23 mouse cellular contexts compared by ENCODE assay signal in genomic region chr9:97816143-97816805, GRCm38 (mm10).
DNase-seq lines count a peak whose midpoint lies in the region; ATAC-seq and TF ChIP-seq lines count a peak whose summit lies in the region.
"Had no signal": no experiment of that assay in that cellular context is flagged by ENCODE, and none has a peak within 500 bp of the region (broad histone marks: within the 10 kb centered on the region; RNA-seq: fewer than 3 reads in every experiment).

No protein-coding gene starts in this region.

- 53% methylated on average over 3 of the region's 3 CpGs for WGBS in kidney, postnatal 0 days

- no peaks in the 10 kb centered on the region for H3K4me1 ChIP-seq in kidney, postnatal 0 days (replicated peaks; ENCODE audit: insufficient read depth, low read length)
- peaks cover 0 to 5% of the 10 kb centered on the region in 2 experiments; a peak in 1 of 4 replicates for H3K4me1 ChIP-seq in ES-E14 (ENCODE audit: control insufficient read depth in 2 of 2, insufficient read depth in 2 of 2, low read length in 2 of 2, poor library complexity in 1 of 2)
- H3K4me1 ChIP-seq: embryonic facial prominence, embryonic 13.5 days; embryonic facial prominence, embryonic 15.5 days; forebrain, embryonic 10.5 days; forebrain, embryonic 12.5 days had no signal

- no peak overlapping the region for H3K4me2 ChIP-seq in kidney, postnatal 0 days (ENCODE audit: low read length)
- H3K4me2 ChIP-seq: embryonic facial prominence, embryonic 13.5 days; embryonic facial prominence, embryonic 15.5 days; forebrain, embryonic 12.5 days had no signal

- no peak for ATAC-seq in kidney, postnatal 0 days (replicated peaks; ENCODE audit: low FRiP score, low read depth)
- ATAC-seq: forebrain, embryonic 14.5 days; forebrain, embryonic 16.5 days had no signal

- DNase-seq in kidney, postnatal 0 days (ENCODE audit: low spot score), result peak; percentile 45
- DNase-seq in kidney, postnatal 4 days, result no peak
- peak; percentile 77 for DNase-seq in ES-CJ7 (ENCODE audit: low read depth, low spot score)
- peak; percentile 38 for DNase-seq in ES-E14 (ENCODE audit: low read depth, low spot score)
- DNase-seq in ZHBTc4 (ENCODE audit: low read depth, low spot score), result peak; percentile 76
- no peak for DNase-seq in ovary, postnatal 14 days (ENCODE audit: low spot score)
- DNase-seq in gastrocnemius, postnatal 10 days, result no peak
- DNase-seq: adrenal gland, adult 2 months; adrenal gland, postnatal 10 days; adrenal gland, postnatal 25 days; cerebellum, adult 11 months; cerebellum, adult 18-20 months; cerebellum, adult 8-10 months; cerebellum, adult 9-11 months; cerebellum, postnatal 14 days; cerebellum, postnatal 36 days had no signal

- no peaks in the 10 kb centered on the region for H3K36me3 ChIP-seq in kidney, postnatal 0 days (ENCODE audit: insufficient read depth, low read length)
- H3K36me3 ChIP-seq in ES-E14 (ENCODE audit: control insufficient read depth, insufficient read depth, low read length, poor library complexity, severe bottlenecking), result no peaks in the 10 kb centered on the region
- H3K36me3 ChIP-seq: embryonic facial prominence, embryonic 13.5 days; embryonic facial prominence, embryonic 15.5 days; forebrain, embryonic 10.5 days; forebrain, embryonic 12.5 days had no signal

- in situ Hi-C loops in ES-E14 (cut with MboI; ENCODE audit: low sequenced_read_pairs in 2 of 2, unreplicated experiment in 2 of 2), result no loop called here

- H3K4me3 ChIP-seq in kidney, postnatal 0 days (replicated peaks; ENCODE audit: low read depth, low read length), result no peak overlapping the region
- H3K4me3 ChIP-seq in ES-E14 (ENCODE audit: insufficient read depth in 1 of 2, low read depth in 1 of 2, low read length in 2 of 2, poor library complexity in 1 of 2, severe bottlenecking in 1 of 2), result no peak overlapping the region
- H3K4me3 ChIP-seq: embryonic facial prominence, embryonic 13.5 days; embryonic facial prominence, embryonic 15.5 days; erythroblast, embryonic 14.5 days; forebrain, embryonic 10.5 days; forebrain, embryonic 12.5 days had no signal

- H3K27ac ChIP-seq in kidney, postnatal 0 days, result no peak overlapping the region
- no peak overlapping the region for H3K27ac ChIP-seq in ES-E14 (ENCODE audit: insufficient read depth, low read depth, low read length, poor library complexity, severe bottlenecking)
- H3K27ac ChIP-seq: embryonic facial prominence, embryonic 13.5 days; embryonic facial prominence, embryonic 15.5 days; forebrain, embryonic 10.5 days; forebrain, embryonic 12.5 days had no signal

- no peaks in the 10 kb centered on the region for H3K27me3 ChIP-seq in kidney, postnatal 0 days (ENCODE audit: insufficient read depth, low read length)
- H3K27me3 ChIP-seq: embryonic facial prominence, embryonic 13.5 days; embryonic facial prominence, embryonic 15.5 days; forebrain, embryonic 12.5 days had no signal

- no peak overlapping the region for H3K9ac ChIP-seq in kidney, postnatal 0 days (ENCODE audit: low read depth, low read length)
- H3K9ac ChIP-seq in ES-E14 (ENCODE audit: insufficient read depth, low read depth, low read length, poor library complexity, severe bottlenecking), result no peak overlapping the region
- H3K9ac ChIP-seq: embryonic facial prominence, embryonic 13.5 days; embryonic facial prominence, embryonic 15.5 days; forebrain, embryonic 12.5 days had no signal

- H3K9me3 ChIP-seq in kidney, postnatal 0 days (replicated peaks; ENCODE audit: low read length), result no peaks in the 10 kb centered on the region
- no peaks in the 10 kb centered on the region for H3K9me3 ChIP-seq in ES-E14 (ENCODE audit: control insufficient read depth, insufficient read depth, low read depth, low read length)
- H3K9me3 ChIP-seq: embryonic facial prominence, embryonic 13.5 days; embryonic facial prominence, embryonic 15.5 days; forebrain, embryonic 10.5 days; forebrain, embryonic 12.5 days had no signal

- TF ChIP-seq CTCF in kidney, postnatal 0 days (IDR thresholded peaks at IDR 0.05; ENCODE audit: low read depth), result no peak

TF ChIP-seq in ES-E14, 5 proteins besides CTCF, POLR2A, EP300 and RAD21:
- TF ChIP-seq HCFC1 (IDR thresholded peaks at IDR 0.05; ENCODE audit: borderline replicate concordance, insufficient read depth, low read length) (no peak), MAFK (IDR thresholded peaks at IDR 0.05; ENCODE audit: insufficient read depth, low read depth, low read length) (peak; percentile 58; the same call in 1 of the 2 replicates), ZNF384 (IDR thresholded peaks at IDR 0.05; ENCODE audit: low read depth, low read length) (no peak), CHD2 (IDR thresholded peaks at IDR 0.05; ENCODE audit: low read depth, low read length) (no peak)

Comparison
In these comparisons a context has a peak if more than half of its experiments do, and no peak if none do; other contexts are left out.
1. DNase-seq: peak in kidney, postnatal 0 days (single experiment), ES-CJ7 (single experiment), ES-E14 (single experiment) and ZHBTc4 (single experiment); none in kidney, postnatal 4 days (0 of 2), ovary, postnatal 14 days (single experiment) and gastrocnemius, postnatal 10 days (single experiment).